Mouse (Mus musculus) adrenal gland, adult 18-20 months (tissue): ENCODE results near the gene Acaa1b. TPM values are rescaled to one million over a fixed set of nuclear protein-coding genes. Genes with fewer than 3 reads are reported as not detected.

Experiments
- total RNA-seq, 2 experiments: library from RNA; stranded (reverse); gene quantifications; 1 replicate in 1 of 2; 2 replicates in 1 of 2; pipeline ENCODE4 v1.2.3; 2021

The Acaa1b gene
- total RNA-seq, 2 experiments from 2014 or later = 18.4 to 21.4 TPM

Other genes with a start within 250 kb of the Acaa1b start
- gene Ctdspl, start 230.6 kb downstream of the Acaa1b start, total RNA-seq = 10 to 100 TPM; 28.8 to 37.7 TPM
- 1 to 10 TPM; 1.6 to 1.7 TPM for gene Vill, start 104.3 kb downstream of the Acaa1b start, total RNA-seq
- 10 to 100 TPM in 1 of 2 experiments, 1 to 10 TPM in 1; 7.0 to 10.9 TPM for gene Plcd1, start 63.6 kb downstream of the Acaa1b start, total RNA-seq
- 1 to 10 TPM; 1.6 to 3.3 TPM for gene Dlec1, start 54.6 kb downstream of the Acaa1b start, total RNA-seq
- not detected for gene Gm47289, start 2.1 kb upstream of the Acaa1b start, total RNA-seq
- gene Slc22a13, start 52.0 kb upstream of the Acaa1b start, total RNA-seq = not detected
- 10 to 100 TPM; 30.7 to 35.3 TPM for gene Oxsr1, start 165.3 kb upstream of the Acaa1b start, total RNA-seq
- gene Acaa1a, start 182.6 kb upstream of the Acaa1b start, total RNA-seq = 100 to 1,000 TPM; 119 to 124 TPM
- gene Myd88, start 184.3 kb upstream of the Acaa1b start, total RNA-seq = 10 to 100 TPM; 28.0 to 30.3 TPM
- 1 to 10 TPM; 1.1 TPM for gene Xylb, start 200.3 kb upstream of the Acaa1b start, total RNA-seq
- not detected for gene Slc22a14, start 208.5 kb upstream of the Acaa1b start, total RNA-seq
- gene Acvr2b, start 245.0 kb upstream of the Acaa1b start, total RNA-seq = 1 to 10 TPM; 4.8 to 5.0 TPM